Mouse (Mus musculus) spleen, embryonic (tissue): Measurements from ENCODE around the gene H2-T23.
"Not testable (repeated sequence)": the region's sequence is repeated elsewhere in the genome, so short reads cannot be mapped to it uniquely, and the experiment has no call there.

Source experiments
- CTCF ChIA-PET: fragments of 350-600 bp; sonication (Branson Sonifier 250); formaldehyde crosslinking; loops from one replicate; lab custom pipeline; 2022; lab: Charles Lee

Gene H2-T23

DNA sequence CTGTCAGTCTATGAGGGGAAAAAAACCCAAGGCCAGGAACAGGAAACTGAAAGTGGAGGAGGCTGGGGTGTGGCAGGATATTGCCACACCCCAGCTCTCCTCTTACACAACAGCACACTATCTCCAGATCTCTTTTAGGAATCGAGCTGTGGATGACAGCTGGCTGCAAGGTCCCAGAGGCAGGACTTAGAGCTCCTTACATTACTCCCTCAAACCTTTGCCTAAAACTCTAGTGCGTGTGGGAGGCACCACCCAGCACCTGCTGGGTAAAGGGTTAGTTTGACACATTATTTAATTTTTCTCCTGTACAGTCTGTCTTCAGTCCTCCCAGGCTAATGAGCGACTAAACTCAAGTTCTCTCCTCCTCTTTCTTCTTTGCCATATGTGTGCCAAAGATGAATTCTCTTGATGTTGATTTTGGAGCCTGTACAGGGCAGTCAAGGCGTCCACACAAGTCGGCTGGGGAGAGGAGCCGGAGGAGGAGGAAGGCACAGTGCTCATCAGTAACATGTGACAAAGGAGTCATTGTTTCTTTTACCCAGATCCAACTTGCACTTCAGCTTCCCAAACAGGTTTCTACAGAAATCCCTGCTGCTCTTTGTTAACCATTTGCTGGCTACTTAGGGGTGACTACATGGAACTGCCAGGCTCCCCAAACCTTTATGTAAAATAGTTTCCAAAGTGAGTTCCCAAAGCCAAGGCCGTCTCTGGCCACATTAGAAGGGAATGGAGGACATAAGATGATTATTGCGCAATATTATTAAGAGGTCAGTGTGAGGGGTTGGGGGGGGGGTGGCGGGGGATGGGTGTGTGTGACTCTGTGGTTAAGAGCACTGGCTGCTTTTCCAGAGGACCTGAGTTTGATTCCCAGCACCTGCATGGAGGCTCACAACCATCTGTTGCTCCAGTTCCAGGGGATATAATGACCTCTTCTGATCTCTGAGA is 8.7 kb downstream of the H2-T23 start:
- CTCF ChIA-PET = no interaction called here

DNA sequence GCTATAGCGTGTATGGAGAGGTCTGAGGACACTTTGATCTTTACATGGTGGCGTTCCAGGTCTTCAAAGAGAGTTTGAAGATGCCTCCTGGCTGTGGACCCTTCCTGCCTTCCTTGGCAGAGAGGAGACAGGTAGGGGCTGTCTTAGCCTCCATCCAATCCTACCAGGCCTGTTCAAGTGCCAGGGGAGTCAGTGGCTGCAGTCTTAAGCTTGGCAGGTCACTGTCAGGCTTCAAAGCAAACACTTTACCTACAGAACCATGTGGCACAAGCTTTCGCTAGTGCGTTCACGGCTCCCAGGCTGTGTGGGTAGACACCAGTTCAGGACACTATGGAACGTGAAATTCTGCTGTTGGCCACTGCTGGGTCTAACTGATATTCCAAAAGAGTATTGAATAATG is 9.7 kb downstream of the H2-T23 start:
- CTCF ChIA-PET = no interaction called here

DNA sequence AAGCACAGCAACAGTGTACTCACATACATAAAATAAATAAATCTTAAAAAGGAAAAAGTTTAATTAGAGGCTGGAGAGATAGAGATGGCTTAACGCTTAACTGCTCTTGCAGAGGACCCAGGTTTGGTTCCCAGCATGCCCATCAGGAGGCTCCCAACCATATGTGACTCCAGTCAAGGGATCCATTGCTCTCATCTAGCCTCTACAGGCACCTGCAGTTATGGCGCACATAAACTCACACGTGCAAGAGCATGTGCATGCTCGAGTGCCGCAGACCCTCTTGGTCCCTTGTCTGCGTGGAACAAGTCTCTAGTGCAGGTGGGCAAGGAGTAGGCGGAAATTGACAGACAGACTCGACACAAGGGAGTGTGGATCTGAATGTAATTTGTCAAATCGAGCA is 10.6 kb downstream of the H2-T23 start:
- CTCF ChIA-PET = interaction anchor here (0.9 kb wide), 1 partner anchor 19 kb away, joined by 4 read pairs; no protein-coding TSS in a partner anchor

DNA sequence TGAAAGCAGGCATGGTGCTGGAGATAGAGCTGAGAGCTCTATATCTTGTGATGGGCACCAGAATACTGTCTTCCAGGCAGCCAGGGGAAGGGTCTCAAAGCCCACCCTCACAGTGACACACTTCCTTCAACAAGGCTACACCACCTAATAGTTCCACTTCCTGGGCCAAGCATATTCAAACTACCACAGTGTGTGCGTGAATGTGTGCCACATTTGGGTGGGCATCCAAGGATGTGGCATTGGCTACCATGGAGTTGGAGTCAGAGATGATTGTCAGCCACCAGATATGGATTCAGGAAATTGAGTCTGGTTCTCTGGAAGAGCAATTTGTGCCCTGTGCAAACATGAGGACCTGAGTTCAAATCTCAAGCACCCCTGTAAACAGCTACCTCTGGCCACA is 11.3 kb downstream of the H2-T23 start:
- CTCF ChIA-PET = interaction anchor here (0.9 kb wide), 1 partner anchor 19 kb away, joined by 4 read pairs; no protein-coding TSS in a partner anchor

DNA sequence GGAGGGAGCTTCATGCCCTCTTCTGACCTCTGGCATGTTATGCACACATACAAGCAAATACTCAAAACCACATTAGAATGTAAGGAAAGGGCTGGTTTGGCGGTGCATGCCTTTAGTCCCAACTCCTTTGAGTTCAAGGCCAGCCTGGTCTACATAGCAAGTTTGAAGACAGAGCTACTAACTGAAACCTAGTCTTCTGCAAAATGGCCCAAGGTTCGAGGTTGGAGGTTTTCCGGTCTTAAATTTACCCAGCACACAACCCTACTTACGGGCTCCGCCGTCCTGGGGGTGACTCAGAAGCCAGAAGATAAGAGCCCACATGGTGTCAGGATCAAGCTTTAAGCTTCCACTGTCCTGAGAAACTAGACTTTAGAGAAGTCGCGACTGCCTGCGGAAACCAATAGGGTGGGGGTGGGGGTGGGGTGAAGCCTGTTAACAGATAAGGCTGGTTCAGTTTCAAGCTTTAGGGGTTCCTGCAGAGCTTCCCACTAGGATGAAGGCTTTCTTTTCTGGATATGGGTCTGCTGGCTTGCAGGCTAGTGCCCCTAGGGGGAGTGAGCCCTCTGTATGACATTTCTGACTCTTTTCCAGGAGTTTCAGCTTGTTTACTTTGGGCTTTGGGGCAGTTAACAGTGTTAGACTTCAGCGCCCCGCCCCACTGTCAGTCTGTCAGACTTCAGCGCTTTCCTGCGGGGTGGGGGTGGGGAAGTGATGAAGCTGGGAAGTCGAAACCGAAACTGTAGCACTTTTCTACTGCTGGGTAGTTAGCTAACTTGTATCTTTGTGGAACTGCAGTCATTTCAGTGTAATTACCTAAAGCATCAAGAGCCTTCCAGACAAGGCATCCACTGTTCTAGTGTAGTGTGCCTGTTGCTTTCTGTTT is 12.2 kb downstream of the H2-T23 start, which contains the start of gene H2-T24:
Gene H2-T24, minus strand, starts transcription at position 370 of the 883 bp plus-strand sequence.
- CTCF ChIA-PET = interaction anchor here (0.5 to 0.7 kb wide), 2 partner anchors 17 to 385 kb away, joined by 3 to 10 read pairs; no protein-coding TSS in a partner anchor

DNA sequence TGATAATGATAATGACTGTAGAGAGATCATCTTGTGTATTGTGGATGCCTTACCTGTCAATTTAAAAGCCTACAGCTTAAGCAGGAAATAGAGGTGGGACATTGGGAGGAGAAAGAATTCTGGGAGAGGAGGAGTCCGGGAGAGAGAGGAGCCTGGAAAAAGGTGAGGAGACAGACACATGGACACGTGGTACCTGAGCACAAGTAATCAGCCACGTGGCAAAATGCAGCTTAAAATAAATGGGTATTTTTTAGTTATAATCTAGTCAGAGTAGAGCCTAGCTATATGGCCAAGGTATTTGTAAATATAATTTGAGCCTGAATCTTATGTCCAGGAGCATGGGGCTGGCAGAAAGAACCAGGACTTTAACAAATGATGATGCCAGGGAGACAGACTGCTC is 13.1 kb downstream of the H2-T23 start:
- CTCF ChIA-PET = no interaction called here

DNA sequence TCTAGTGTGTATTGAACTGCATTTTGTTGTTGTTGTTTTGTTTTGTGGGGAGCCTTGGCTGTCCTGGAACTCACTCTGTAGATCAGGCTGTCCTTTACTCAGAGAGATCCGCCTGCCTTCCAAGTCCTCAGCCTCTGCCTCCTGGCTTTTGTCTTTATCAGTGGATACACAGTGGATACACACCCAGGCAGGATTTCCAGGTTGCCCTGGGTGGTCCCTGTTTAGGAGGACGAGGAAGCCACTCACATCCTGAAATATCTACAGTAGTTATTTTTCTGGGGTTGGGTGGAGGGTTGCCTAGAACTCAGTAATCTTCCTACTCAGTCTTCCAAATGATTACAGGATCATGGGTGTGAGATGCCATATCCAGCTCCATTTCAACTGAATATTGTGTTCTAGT is 13.7 kb downstream of the H2-T23 start:
- CTCF ChIA-PET = no interaction called here

DNA sequence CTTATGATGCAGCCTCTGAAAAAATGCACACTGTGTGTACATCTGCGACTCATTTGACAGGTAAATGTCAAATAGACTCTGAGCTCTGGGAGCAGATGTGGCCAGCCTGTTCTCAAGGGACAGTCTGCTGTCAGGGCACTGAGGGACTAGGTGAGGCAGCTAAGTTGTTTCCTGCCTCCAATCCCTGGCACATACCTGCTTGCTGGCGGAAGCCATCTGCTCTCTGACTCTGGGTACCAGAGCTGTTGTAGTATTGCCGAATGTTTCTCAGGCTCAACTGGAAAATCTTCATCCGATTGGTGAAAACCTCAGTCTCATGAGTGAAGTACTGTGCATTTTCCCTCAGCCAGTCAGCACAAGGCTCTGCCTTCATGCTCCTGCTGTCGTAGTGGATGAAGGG is 15.6 kb downstream of the H2-T23 start:
- CTCF ChIA-PET = no interaction called here

DNA sequence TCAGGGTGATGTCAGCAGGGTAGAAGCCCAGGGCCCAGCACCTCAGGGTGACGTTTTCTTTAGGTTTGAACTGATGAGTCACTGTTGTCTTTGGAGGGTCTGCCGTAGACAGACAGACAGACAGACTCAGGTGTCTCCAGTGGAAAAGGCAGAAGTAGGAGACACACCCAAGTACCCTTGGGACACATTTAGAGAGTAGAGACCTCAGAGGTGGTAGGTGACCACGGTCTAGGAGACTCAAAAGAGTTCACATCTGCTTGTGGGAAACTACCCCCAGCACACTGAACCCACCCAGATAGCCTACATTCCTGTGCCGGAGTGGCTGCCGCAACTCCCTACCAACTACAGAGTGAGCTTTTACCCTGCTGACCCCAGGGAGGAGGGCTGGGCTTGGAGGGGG is 17.7 kb downstream of the H2-T23 start:
- CTCF ChIA-PET = no interaction called here

DNA sequence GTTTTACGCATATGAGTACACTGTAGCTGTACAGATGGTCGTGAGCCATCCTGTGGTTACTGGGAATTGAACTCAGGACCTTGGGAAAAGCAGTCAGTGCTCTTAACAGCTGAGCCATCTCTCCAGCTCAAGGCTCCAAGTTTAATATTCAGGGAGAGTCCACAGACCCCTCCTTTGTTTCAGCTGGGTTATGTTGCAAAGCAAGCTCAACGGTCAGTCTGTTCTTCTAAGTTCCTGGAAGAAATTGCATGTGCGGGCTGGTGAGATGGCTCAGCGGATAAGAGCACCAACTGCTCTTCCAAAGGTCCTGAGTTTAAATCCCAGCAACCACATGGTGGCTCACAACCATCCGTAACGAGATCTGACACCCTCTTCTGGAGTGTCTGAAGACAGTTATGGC is 28.2 kb downstream of the H2-T23 start:
- CTCF ChIA-PET = not testable (repeated sequence)

DNA sequence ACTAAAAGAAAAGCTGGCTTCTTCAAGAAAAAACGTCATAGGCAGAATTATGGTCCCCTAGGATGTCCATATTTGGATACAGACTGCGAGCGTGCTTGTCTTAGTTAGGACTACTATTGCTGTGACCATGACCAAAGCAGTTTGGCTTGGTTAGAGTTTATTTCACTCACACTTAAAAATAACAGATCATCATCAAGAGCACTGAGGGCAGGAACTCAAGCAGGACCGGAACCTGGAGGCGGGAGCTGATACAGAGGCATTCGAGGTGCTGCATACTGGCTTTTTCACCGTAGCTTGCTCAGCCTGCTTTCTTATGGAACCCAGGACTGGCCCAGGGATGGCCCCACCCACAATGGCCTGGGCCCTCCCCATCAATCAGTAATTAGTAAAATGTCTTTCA is 29.3 kb downstream of the H2-T23 start:
- CTCF ChIA-PET = interaction anchor here (1.4 to 1.7 kb wide), 2 partner anchors 9 to 17 kb away, joined by 4 to 10 read pairs; partner anchors contain the start of gene H2-T24

DNA sequence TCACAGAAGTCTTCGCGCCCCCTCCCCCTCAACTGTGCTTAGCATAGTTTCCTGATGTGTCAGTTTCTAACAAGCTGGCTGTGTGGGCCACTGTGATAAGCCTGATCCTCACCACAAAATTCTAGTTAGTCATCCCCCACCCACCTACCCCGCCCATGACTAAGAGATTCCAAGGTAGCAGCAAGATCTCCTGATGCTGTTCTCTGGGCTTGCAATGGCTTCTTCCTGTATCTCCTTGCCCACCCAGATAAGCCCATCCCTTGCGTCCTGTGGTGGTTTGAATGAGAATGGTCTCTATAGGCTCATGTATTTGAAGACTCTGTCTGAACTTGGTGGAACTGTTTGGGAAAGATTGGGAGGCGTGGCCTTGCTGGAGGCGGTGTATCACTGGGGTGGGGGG is 30.7 kb downstream of the H2-T23 start:
- CTCF ChIA-PET = no interaction called here

DNA sequence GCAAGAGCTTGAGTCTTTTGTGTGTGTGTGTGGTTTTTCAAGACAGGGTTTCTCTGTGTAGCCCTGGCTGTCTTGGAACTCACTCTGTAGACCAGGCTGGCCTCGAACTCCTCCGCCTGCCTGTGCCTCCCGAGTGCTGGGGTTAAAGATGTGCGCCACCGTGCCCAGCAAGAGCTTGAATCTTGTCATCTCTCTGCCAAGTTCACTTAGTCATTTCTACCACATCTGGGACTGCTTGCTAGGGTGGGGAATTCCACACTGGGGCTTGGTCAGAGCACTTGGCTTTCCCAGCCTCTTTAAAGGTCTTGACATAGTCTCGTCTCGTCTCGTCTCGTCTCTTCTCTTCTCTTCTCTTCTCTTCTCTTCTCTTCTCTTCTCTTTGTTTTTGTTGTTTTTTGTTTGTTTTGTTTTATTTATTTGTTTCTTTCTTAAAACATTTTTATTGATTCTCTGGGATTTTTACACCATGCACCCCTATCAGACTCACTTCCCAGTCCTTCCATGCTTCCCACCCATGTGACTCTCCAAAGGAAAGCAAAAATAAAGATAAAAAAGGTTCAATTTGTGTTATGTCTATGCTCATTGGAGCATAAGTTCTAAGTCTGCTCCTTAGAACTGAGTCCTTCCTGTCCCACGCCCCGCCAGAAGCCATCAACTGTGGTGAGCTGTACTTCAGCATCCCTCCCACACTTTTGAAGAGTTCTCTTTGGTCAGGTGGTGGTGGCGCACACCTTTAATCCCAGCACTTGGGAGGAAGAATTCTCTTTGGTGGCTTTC is 31.3 kb downstream of the H2-T23 start:
- CTCF ChIA-PET = no interaction called here

DNA sequence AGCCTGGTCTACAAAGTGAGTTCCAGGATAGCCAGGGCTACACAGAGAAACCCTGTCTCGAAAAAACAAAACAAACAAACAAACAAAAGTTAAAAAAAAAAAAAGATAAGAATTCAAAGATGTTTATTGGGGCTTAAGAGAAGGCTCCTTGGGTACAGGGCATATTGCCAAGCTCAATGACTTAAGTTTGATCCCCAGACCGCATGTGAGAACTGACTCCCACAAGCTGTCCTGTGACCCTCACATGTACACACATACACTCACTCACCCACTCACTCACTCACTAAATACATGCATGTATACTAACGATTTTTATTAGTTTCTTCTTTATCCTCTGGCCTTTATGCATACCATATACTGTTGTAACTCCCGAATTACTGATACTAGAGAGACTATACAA is 32.3 kb downstream of the H2-T23 start:
- CTCF ChIA-PET = no interaction called here

DNA sequence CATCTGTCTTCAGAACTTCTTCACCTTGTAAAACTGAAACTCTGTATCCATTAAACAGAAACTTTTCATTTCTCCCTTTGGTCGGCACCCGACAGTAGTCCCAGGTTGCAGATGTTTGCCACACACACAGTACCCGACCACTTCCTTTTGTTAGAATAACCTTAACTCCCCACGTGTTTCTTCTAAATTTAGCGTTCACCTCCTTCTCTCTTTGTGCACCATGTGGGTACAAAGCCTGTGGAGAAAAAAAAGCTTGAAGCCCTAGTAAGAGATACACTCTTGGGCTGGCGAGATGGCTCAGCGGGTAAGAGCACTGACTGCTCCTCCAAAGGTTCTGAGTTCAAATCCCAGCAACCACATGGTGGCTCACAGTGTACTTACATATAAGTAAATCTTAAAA is 33.3 kb downstream of the H2-T23 start:
- CTCF ChIA-PET = interaction anchor here (1.0 kb wide), 1 partner anchor 61 kb away, joined by 4 read pairs; no protein-coding TSS in a partner anchor

DNA sequence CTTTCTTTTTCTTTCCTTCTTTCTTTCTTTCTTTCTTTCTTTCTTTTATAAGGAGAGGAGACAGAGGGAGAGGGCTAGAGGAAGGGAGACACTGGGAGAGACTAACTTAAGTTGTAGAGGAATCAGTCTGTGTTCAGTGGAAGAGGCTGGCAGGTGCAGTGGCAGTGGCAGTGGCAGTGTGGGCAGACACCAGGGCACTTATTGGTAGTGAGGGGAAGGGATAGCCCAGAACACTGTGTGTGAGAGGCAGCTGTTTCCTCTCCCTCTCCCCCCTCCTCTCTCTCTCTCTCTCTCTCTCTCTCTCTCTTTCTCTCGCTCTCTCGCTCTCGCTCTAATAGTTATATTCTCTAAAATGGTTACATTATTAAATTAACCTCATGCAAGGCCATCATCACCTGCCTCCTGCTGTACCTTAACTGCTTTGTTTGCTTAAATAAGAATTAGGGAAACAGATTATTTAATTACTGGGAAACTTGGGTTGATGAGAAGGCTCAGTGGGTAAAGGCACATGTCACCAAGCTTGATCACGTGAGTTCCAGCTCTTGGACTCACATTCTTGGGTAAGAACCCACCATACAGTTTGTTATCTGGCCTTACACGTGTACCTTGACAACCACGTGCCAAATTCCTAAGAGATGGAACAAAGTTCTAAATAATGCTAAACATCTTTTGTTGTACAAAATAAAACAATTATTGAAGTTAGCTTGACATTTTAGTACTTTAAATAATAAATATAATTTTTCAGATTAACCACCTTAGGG is 33.9 kb downstream of the H2-T23 start:
- CTCF ChIA-PET = interaction anchor here (1.0 to 1.7 kb wide), 2 partner anchors 34 to 62 kb away, joined by 4 to 5 read pairs; partner anchors contain the start of gene H2-T23

DNA sequence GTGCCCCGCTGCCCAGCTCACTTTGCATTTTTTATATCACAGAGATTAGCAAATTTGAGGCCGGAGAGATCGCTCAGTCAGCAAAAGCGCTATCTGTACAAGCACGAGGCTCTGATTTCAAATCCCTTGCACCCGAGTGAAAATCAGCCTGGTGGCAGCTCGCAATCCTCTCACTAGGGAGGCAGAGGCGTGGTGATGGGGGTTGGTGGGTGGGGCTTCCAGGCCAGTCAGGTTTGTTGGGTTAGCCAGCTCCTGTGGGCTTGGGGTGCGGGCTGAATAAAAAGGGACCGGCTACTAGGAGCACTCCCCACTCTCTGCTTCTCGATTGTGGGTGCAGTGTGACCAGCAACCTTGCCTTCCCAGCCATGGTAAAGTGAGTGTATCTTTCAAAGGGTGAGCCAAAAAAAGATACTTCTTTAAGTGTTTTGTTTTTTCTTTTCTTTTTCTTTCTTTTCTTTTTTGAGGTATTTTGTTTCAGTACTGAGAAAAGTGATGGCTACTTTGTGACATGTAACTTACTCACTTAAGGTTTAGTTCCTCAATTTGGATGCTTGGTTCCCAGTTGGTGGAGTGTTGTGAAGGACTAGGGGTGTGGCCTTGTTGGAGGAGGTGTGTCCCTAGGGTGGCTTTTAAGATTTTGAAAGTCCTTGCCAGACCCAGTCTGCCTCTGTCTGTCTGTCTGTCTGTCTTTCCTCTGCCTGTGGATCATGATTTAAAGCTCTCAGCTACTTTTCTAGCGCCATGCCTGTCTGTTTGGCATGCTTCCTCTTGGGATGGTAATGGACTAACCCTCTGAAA is 34.7 kb downstream of the H2-T23 start:
- CTCF ChIA-PET = interaction anchor here (0.8 to 1.7 kb wide), 4 partner anchors 32 to 92 kb away, joined by 3 to 7 read pairs (median 5); partner anchors contain the start of gene H2-T23

DNA sequence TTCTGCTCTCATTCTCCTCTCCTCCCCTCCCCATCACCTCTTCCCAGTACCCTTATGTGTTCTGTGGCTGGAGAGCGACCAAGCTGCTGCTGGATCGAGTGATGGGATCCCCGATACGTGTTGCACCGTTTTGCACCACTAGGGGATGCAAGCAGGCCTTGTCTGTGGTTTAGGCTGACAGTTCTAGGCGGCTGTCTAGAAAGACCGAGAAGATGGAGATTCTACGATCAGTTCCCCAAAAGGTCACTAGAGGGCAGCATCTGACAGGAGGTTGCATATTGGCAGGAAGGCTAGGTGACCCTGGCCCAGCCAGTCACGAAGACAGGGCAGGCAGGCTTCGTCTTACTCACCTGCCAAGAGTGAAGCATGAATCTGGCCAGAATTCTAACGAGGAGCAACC is 35.7 kb downstream of the H2-T23 start:
- CTCF ChIA-PET = interaction anchor here (0.6 to 1.4 kb wide), 5 partner anchors 33 to 275 kb away, joined by 3 to 12 read pairs (median 5); partner anchors contain the start of gene Trim39

DNA sequence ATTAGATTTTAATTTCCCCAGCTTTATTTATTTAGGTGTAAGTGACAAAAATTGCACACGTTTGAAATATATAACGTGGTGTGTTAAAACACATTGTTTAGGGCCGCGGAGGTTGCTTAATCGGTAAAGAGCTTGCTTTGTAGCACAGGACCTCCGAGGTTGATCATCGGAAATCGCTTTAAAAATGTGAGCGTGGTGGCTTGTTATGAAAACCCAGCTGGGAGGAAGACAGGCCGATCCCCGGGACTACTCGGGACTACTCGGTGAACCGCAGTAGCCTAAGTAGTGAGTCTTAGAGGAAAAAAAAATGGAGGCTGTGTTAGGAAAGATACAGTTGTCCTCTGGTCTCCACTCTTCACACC is 37.8 kb downstream of the H2-T23 start:
- CTCF ChIA-PET = interaction anchor here (0.6 to 2.2 kb wide), 4 partner anchors 8 to 119 kb away, joined by 3 to 7 read pairs (median 4); no protein-coding TSS in a partner anchor
